Mouse (Mus musculus): ENCODE data around the gene Gng2. TPM values are rescaled to one million over a fixed set of nuclear protein-coding genes. Genes with fewer than 3 reads are reported as not detected.

Gng2 gene
- total RNA-seq, 1 experiment: 41.5 TPM

DNA sequence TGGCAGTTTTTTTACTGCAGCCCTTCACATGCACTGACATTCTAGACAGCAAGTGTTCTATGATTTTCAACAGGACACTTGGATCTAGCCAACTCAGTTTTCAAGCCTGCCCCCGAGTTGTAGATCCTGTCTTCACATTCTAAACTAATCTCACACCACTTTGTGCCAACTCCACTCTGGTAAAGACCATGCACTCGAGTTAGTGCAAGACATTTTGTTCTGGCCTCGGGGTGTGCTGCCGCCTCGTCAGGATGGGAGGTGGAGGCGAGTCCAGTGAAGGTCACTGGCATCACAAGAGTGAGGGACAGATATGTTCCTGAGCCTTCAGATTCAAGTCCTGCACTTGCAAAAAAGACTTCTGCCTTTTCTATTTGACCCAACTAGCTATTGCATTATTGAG is 44.1 kb downstream of the Gng2 start:
- peaks cover 0 to 8% of the 10 kb centered on the region in 2 experiments; a peak in 2 of 4 replicates for H3K4me1 ChIP-seq (ENCODE audit: control insufficient read depth in 2 of 2, insufficient read depth in 2 of 2, low read length in 2 of 2, poor library complexity in 1 of 2)
- TF ChIP-seq ZC3H11A (IDR thresholded peaks at IDR 0.05; ENCODE audit: borderline replicate concordance, low read depth, low read length) (no peak), HCFC1 (IDR thresholded peaks at IDR 0.05; ENCODE audit: borderline replicate concordance, insufficient read depth, low read length) (no peak)
- DNase-seq (ENCODE audit: low read depth, low spot score): no peak
- no peaks in the 10 kb centered on the region for H3K9me3 ChIP-seq (ENCODE audit: control insufficient read depth, insufficient read depth, low read depth, low read length)
- peaks cover 5% of the 10 kb centered on the region; the same call in 1 of the 2 replicates for H3K36me3 ChIP-seq (ENCODE audit: control insufficient read depth, insufficient read depth, low read length, poor library complexity, severe bottlenecking)
- no peak overlapping the region for H3K4me3 ChIP-seq (ENCODE audit: insufficient read depth in 1 of 2, low read depth in 1 of 2, low read length in 2 of 2, poor library complexity in 1 of 2, severe bottlenecking in 1 of 2)
- H3K27ac ChIP-seq (ENCODE audit: insufficient read depth, low read depth, low read length, poor library complexity, severe bottlenecking): no peak overlapping the region
- in situ Hi-C loops (cut with MboI; ENCODE audit: low sequenced_read_pairs in 2 of 2, unreplicated experiment in 2 of 2): no loop called here
- no peak overlapping the region for H3K9ac ChIP-seq (ENCODE audit: insufficient read depth, low read depth, low read length, poor library complexity, severe bottlenecking)

- Histone ChIP-seq H3K27ac (ENCODE audit: insufficient read depth, low read depth, low read length, poor library complexity, severe bottlenecking) (peak overlapping the region; percentile 55; the same call in 1 of the 2 replicates), H3K9me3 (ENCODE audit: control insufficient read depth, insufficient read depth, low read depth, low read length) (no peaks in the 10 kb centered on the region), H3K4me1 (ENCODE audit: control insufficient read depth in 2 of 2, insufficient read depth in 2 of 2, low read length in 2 of 2, poor library complexity in 1 of 2) (peaks cover 13 to 31% of the 10 kb centered on the region in 2 experiments), H3K36me3 (ENCODE audit: control insufficient read depth, insufficient read depth, low read length, poor library complexity, severe bottlenecking) (no peaks in the 10 kb centered on the region; the same call in 1 of the 2 replicates), H3K4me3 (ENCODE audit: insufficient read depth in 1 of 2, low read depth in 1 of 2, low read length in 2 of 2, poor library complexity in 1 of 2, severe bottlenecking in 1 of 2) (no peak overlapping the region), H3K9ac (ENCODE audit: insufficient read depth, low read depth, low read length, poor library complexity, severe bottlenecking) (peak overlapping the region; percentile 30; the same call in 1 of the 2 replicates)
- no peak for DNase-seq (ENCODE audit: low read depth, low spot score)
- in situ Hi-C loops (cut with MboI; ENCODE audit: low sequenced_read_pairs in 2 of 2, unreplicated experiment in 2 of 2): loop anchor here in 1 of 2 experiments (10.0 kb wide), 1 partner anchor 57 kb away; no protein-coding TSS in a partner anchor
- TF ChIP-seq ZC3H11A (IDR thresholded peaks at IDR 0.05; ENCODE audit: borderline replicate concordance, low read depth, low read length) (no peak), HCFC1 (IDR thresholded peaks at IDR 0.05; ENCODE audit: borderline replicate concordance, insufficient read depth, low read length) (no peak), CHD2 (IDR thresholded peaks at IDR 0.05; ENCODE audit: low read depth, low read length) (no peak), ZNF384 (IDR thresholded peaks at IDR 0.05; ENCODE audit: low read depth, low read length) (no peak), MAFK (IDR thresholded peaks at IDR 0.05; ENCODE audit: insufficient read depth, low read depth, low read length) (no peak)
Observed at GRCm38 (mm10) chr14:19927879-19928278, 49.5 kb downstream of the Gng2 start.

DNA sequence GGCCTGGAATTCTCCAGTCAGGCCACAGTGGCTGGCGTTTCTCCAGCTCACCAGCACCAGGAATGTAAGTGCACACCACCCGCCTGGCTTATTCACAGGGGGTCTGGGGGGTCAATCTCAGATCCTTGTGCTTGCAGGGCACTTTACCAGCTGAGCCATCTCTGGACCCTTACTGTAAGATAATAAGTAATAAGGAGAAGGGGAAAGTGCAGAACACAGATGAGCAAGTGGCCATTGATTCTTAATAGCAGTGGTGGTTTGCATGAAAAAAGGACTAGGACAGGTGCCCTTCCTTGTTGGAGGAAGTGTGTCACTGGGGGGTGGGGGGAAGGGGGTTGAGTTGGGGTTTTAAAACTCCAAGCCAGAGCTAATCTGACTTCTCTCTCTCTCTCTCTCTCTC is 50.3 kb downstream of the Gng2 start:
- peaks cover 13 to 31% of the 10 kb centered on the region in 2 experiments for H3K4me1 ChIP-seq (ENCODE audit: control insufficient read depth in 2 of 2, insufficient read depth in 2 of 2, low read length in 2 of 2, poor library complexity in 1 of 2)
- TF ChIP-seq ZC3H11A (IDR thresholded peaks at IDR 0.05; ENCODE audit: borderline replicate concordance, low read depth, low read length) (no peak), ZNF384 (IDR thresholded peaks at IDR 0.05; ENCODE audit: low read depth, low read length) (no peak), CHD2 (IDR thresholded peaks at IDR 0.05; ENCODE audit: low read depth, low read length) (no peak), HCFC1 (IDR thresholded peaks at IDR 0.05; ENCODE audit: borderline replicate concordance, insufficient read depth, low read length) (no peak), MAFK (IDR thresholded peaks at IDR 0.05; ENCODE audit: insufficient read depth, low read depth, low read length) (no peak)
- H3K4me3 ChIP-seq (ENCODE audit: insufficient read depth in 1 of 2, low read depth in 1 of 2, low read length in 2 of 2, poor library complexity in 1 of 2, severe bottlenecking in 1 of 2): no peak overlapping the region
- H3K27ac ChIP-seq (ENCODE audit: insufficient read depth, low read depth, low read length, poor library complexity, severe bottlenecking): peak overlapping the region; percentile 55; the same call in 1 of the 2 replicates
- no peaks in the 10 kb centered on the region for H3K9me3 ChIP-seq (ENCODE audit: control insufficient read depth, insufficient read depth, low read depth, low read length)
- no peak for DNase-seq (ENCODE audit: low read depth, low spot score)
- H3K9ac ChIP-seq (ENCODE audit: insufficient read depth, low read depth, low read length, poor library complexity, severe bottlenecking): no peak overlapping the region
- peaks cover under 1% of the 10 kb centered on the region; the same call in 1 of the 2 replicates for H3K36me3 ChIP-seq (ENCODE audit: control insufficient read depth, insufficient read depth, low read length, poor library complexity, severe bottlenecking)
- in situ Hi-C loops (cut with MboI; ENCODE audit: low sequenced_read_pairs in 2 of 2, unreplicated experiment in 2 of 2): loop anchor here in 1 of 2 experiments (10.0 kb wide), 1 partner anchor 58 kb away; no protein-coding TSS in a partner anchor

DNA sequence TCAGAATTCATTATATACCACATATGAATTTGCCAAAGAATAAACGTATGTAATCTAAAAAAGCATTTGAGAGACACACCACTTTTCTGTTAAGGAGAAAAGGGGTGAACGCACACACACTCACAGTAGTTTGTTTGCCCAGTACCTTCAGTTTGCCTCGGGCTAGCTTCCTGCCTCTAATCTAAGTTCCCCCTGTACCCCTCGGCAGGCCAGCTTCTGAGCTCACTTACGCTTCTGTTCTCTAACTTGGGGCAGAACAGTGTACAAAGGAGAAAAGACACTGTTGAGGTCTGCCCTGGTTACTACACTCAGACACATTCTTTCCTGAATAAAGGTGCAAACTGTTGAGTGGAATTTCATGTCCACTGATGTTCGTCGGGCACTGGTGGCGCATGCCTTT is 51.1 kb downstream of the Gng2 start:
- Histone ChIP-seq H3K27ac (ENCODE audit: insufficient read depth, low read depth, low read length, poor library complexity, severe bottlenecking) (no peak overlapping the region), H3K4me3 (ENCODE audit: insufficient read depth in 1 of 2, low read depth in 1 of 2, low read length in 2 of 2, poor library complexity in 1 of 2, severe bottlenecking in 1 of 2) (no peak overlapping the region), H3K9me3 (ENCODE audit: control insufficient read depth, insufficient read depth, low read depth, low read length) (no peaks in the 10 kb centered on the region), H3K9ac (ENCODE audit: insufficient read depth, low read depth, low read length, poor library complexity, severe bottlenecking) (no peak overlapping the region), H3K36me3 (ENCODE audit: control insufficient read depth, insufficient read depth, low read length, poor library complexity, severe bottlenecking) (peaks cover 4% of the 10 kb centered on the region; the same call in 1 of the 2 replicates), H3K4me1 (ENCODE audit: control insufficient read depth in 2 of 2, insufficient read depth in 2 of 2, low read length in 2 of 2, poor library complexity in 1 of 2) (peaks cover 13 to 31% of the 10 kb centered on the region in 2 experiments)
- in situ Hi-C loops (cut with MboI; ENCODE audit: low sequenced_read_pairs in 2 of 2, unreplicated experiment in 2 of 2): loop anchor here in 1 of 2 experiments (10.0 kb wide), 1 partner anchor 58 kb away; no protein-coding TSS in a partner anchor
- DNase-seq (ENCODE audit: low read depth, low spot score): no peak
- TF ChIP-seq MAFK (IDR thresholded peaks at IDR 0.05; ENCODE audit: insufficient read depth, low read depth, low read length) (no peak), HCFC1 (IDR thresholded peaks at IDR 0.05; ENCODE audit: borderline replicate concordance, insufficient read depth, low read length) (no peak), CHD2 (IDR thresholded peaks at IDR 0.05; ENCODE audit: low read depth, low read length) (no peak), ZNF384 (IDR thresholded peaks at IDR 0.05; ENCODE audit: low read depth, low read length) (no peak), ZC3H11A (IDR thresholded peaks at IDR 0.05; ENCODE audit: borderline replicate concordance, low read depth, low read length) (no peak)

Data from ES-E14 (cell line).